Mouse (Mus musculus): Measurements from ENCODE around the gene Rhpn2. TPM values are rescaled to one million over a fixed set of nuclear protein-coding genes. Genes with fewer than 3 reads are reported as not detected.

The Rhpn2 gene
- polyA plus RNA-seq (2012) = 0.02 and 0.04 TPM in 2 replicates

GRCm38 (mm10) chr7:35333692-35334526 lies at the start of gene Rhpn2:
TSS of gene Rhpn2 (plus strand) at chr7:35334170.

GRCm38 (mm10) chr7:35317729-35318609 lies 16.0 kb upstream of the Rhpn2 start, which contains the start of gene Gpatch1:
TSS of gene Gpatch1 (minus strand) at chr7:35318440.

GRCm38 (mm10) chr7:35396542-35397168 lies 62.7 kb downstream of the Rhpn2 start, which contains the start of the genes Faap24 and Cep89:
TSS of gene Faap24 (minus strand) at chr7:35396836.
TSS of gene Cep89 (plus strand) at chr7:35397035.

Other genes with a start within 250 kb of the Rhpn2 start
- gene Cebpa, start 214.9 kb upstream of the Rhpn2 start, polyA plus RNA-seq (2012) = 244 and 303 TPM in 2 replicates
- 0.39 TPM in 1 of 2 replicates, not detected in the other for gene Slc7a10, start 147.8 kb upstream of the Rhpn2 start, polyA plus RNA-seq (2012)
- 0.16 and 0.18 TPM in 2 replicates for gene Lrp3, start 118.7 kb upstream of the Rhpn2 start, polyA plus RNA-seq (2012)
- 7.5 and 8.5 TPM in 2 replicates for gene Gpatch1, start 15.7 kb upstream of the Rhpn2 start, polyA plus RNA-seq (2012)
- gene Faap24, start 62.7 kb downstream of the Rhpn2 start, polyA plus RNA-seq (2012) = 6.5 and 7.7 TPM in 2 replicates
- 9.6 and 11.4 TPM in 2 replicates for gene Cep89, start 62.9 kb downstream of the Rhpn2 start, polyA plus RNA-seq (2012)
- not detected in 2 replicates for gene Slc7a9, start 114.6 kb downstream of the Rhpn2 start, polyA plus RNA-seq (2012)
- not detected in 2 replicates for gene Tdrd12, start 203.6 kb downstream of the Rhpn2 start, polyA plus RNA-seq (2012)
- 21.8 and 22.6 TPM in 2 replicates for gene Nudt19, start 222.1 kb downstream of the Rhpn2 start, polyA plus RNA-seq (2012)

Measured in megakaryocyte-erythroid progenitor cell, adult 5 weeks (primary cell).